Mouse (Mus musculus): ENCODE data around the gene Mucl3.

- no peak for TF ChIP-seq CTCF (IDR thresholded peaks at IDR 0.05)
- no peak for TF ChIP-seq EP300 (IDR thresholded peaks at IDR 0.05; ENCODE audit: insufficient read depth, low read depth, low read length)
- no peak for TF ChIP-seq POLR2A (IDR thresholded peaks at IDR 0.05; ENCODE audit: insufficient read depth, low read depth, low read length)
Measured at GRCm38 (mm10) chr17:35689936-35690645, 46.6 kb upstream of the Mucl3 start.
